Mouse (Mus musculus): Measurements from ENCODE around the gene Hnf1b. TPM values are rescaled to one million over a fixed set of nuclear protein-coding genes. Genes with fewer than 3 reads are reported as not detected.

Gene Hnf1b
- polyA plus RNA-seq, 1 experiment from 2014 or later: not detected

- H3K9ac ChIP-seq (ENCODE audit: low read depth, low read length): no peak overlapping the region
- WGBS: 74% methylated on average over 10 of the region's 10 CpGs
- no peaks in the 10 kb centered on the region for H3K9me3 ChIP-seq (ENCODE audit: control insufficient read depth, low read length)
- DNase-seq (ENCODE audit: low spot score): no peak
- H3K27ac ChIP-seq (replicated peaks; ENCODE audit: low read depth, low read length): no peak overlapping the region
- ATAC-seq (ENCODE audit: low read depth): no peak
- H3K4me1 ChIP-seq (ENCODE audit: control insufficient read depth, insufficient read depth, low read length): no peaks in the 10 kb centered on the region
- H3K27me3 ChIP-seq (replicated peaks; ENCODE audit: control insufficient read depth, insufficient read depth, low read length): no peaks in the 10 kb centered on the region
- H3K4me2 ChIP-seq (ENCODE audit: low read depth, low read length): no peak overlapping the region
- no peaks in the 10 kb centered on the region for H3K36me3 ChIP-seq (ENCODE audit: control insufficient read depth, insufficient read depth, low read length)
- no peak overlapping the region for H3K4me3 ChIP-seq (ENCODE audit: low read depth, low read length)
Observed at GRCm38 (mm10) chr11:83932506-83933106, 82.7 kb downstream of the Hnf1b start.

- no peaks in the 10 kb centered on the region for H3K4me1 ChIP-seq (ENCODE audit: control insufficient read depth, insufficient read depth, low read length)
- ATAC-seq (ENCODE audit: low read depth): no peak
- H3K27ac ChIP-seq (replicated peaks; ENCODE audit: low read depth, low read length): no peak overlapping the region
- H3K9ac ChIP-seq (ENCODE audit: low read depth, low read length): no peak overlapping the region
- no peaks in the 10 kb centered on the region for H3K36me3 ChIP-seq (ENCODE audit: control insufficient read depth, insufficient read depth, low read length)
- WGBS: 87% methylated on average over 4 of the region's 4 CpGs
- DNase-seq (ENCODE audit: low spot score): no peak
- H3K9me3 ChIP-seq (ENCODE audit: control insufficient read depth, low read length): no peaks in the 10 kb centered on the region
- H3K27me3 ChIP-seq (replicated peaks; ENCODE audit: control insufficient read depth, insufficient read depth, low read length): no peaks in the 10 kb centered on the region
- H3K4me2 ChIP-seq (ENCODE audit: low read depth, low read length): no peak overlapping the region
- no peak overlapping the region for H3K4me3 ChIP-seq (ENCODE audit: low read depth, low read length)
Observed at GRCm38 (mm10) chr11:83933376-83933775, 83.5 kb downstream of the Hnf1b start.

GRCm38 (mm10) chr11:83935986-83936665, 86.3 kb downstream of the Hnf1b start:
- Histone ChIP-seq H3K4me2 (ENCODE audit: low read depth, low read length) (no peak overlapping the region), H3K4me3 (ENCODE audit: low read depth, low read length) (no peak overlapping the region), H3K36me3 (ENCODE audit: control insufficient read depth, insufficient read depth, low read length) (no peaks in the 10 kb centered on the region), H3K9me3 (ENCODE audit: control insufficient read depth, low read length) (no peaks in the 10 kb centered on the region), H3K9ac (ENCODE audit: low read depth, low read length) (no peak overlapping the region), H3K27me3 (replicated peaks; ENCODE audit: control insufficient read depth, insufficient read depth, low read length) (no peaks in the 10 kb centered on the region; the same call in 1 of the 2 replicates), H3K4me1 (ENCODE audit: control insufficient read depth, insufficient read depth, low read length) (no peaks in the 10 kb centered on the region), H3K27ac (replicated peaks; ENCODE audit: low read depth, low read length) (no peak overlapping the region)
- ATAC-seq (ENCODE audit: low read depth) (peak; percentile 55; the same call in 1 of the 2 replicates), DNase-seq (ENCODE audit: low spot score) (peak; percentile 82)
- WGBS: 16% methylated on average over 7 of the region's 7 CpGs

- Histone ChIP-seq H3K4me2 (ENCODE audit: low read depth, low read length) (no peak overlapping the region), H3K27me3 (replicated peaks; ENCODE audit: control insufficient read depth, insufficient read depth, low read length) (no peaks in the 10 kb centered on the region; the same call in 1 of the 2 replicates), H3K9ac (ENCODE audit: low read depth, low read length) (no peak overlapping the region), H3K27ac (replicated peaks; ENCODE audit: low read depth, low read length) (no peak overlapping the region), H3K9me3 (ENCODE audit: control insufficient read depth, low read length) (no peaks in the 10 kb centered on the region), H3K36me3 (ENCODE audit: control insufficient read depth, insufficient read depth, low read length) (peaks cover 3% of the 10 kb centered on the region), H3K4me1 (ENCODE audit: control insufficient read depth, insufficient read depth, low read length) (peaks cover 6% of the 10 kb centered on the region; the same call in 1 of the 2 replicates), H3K4me3 (ENCODE audit: low read depth, low read length) (no peak overlapping the region)
- ATAC-seq (ENCODE audit: low read depth) (no peak), DNase-seq (ENCODE audit: low spot score) (no peak)
- 74% methylated on average over 8 of the region's 8 CpGs for WGBS
Observed at GRCm38 (mm10) chr11:83938556-83938955, 88.7 kb downstream of the Hnf1b start.

GRCm38 (mm10) chr11:83941950-83942840, 92.3 kb downstream of the Hnf1b start, which contains the start of gene Ddx52:
Ddx52 (plus strand) TSS chr11:83942062.
- ATAC-seq (ENCODE audit: low read depth): peak; percentile 98
- peak; percentile 97 for DNase-seq (ENCODE audit: low spot score)
- Histone ChIP-seq H3K4me1 (ENCODE audit: control insufficient read depth, insufficient read depth, low read length) (peaks cover 6% of the 10 kb centered on the region; the same call in 1 of the 2 replicates), H3K4me3 (ENCODE audit: low read depth, low read length) (peak within 1 kb of the TSS; percentile 66), H3K27ac (replicated peaks; ENCODE audit: low read depth, low read length) (peak within 1 kb of the TSS; percentile 82), H3K27me3 (replicated peaks; ENCODE audit: control insufficient read depth, insufficient read depth, low read length) (no peaks in the 10 kb centered on the region; the same call in 1 of the 2 replicates), H3K9ac (ENCODE audit: low read depth, low read length) (peak within 1 kb of the TSS; percentile 88), H3K9me3 (ENCODE audit: control insufficient read depth, low read length) (no peaks in the 10 kb centered on the region), H3K4me2 (ENCODE audit: low read depth, low read length) (peak within 1 kb of the TSS; percentile 64), H3K36me3 (ENCODE audit: control insufficient read depth, insufficient read depth, low read length) (peaks cover 40% of the 10 kb centered on the region)
- WGBS: 1% methylated on average over 41 of the region's 49 CpGs

Other genes with a start within 250 kb of the Hnf1b start
- gene Rpl9-ps1, start 204.4 kb upstream of the Hnf1b start, polyA plus RNA-seq (2014; fragmentation: Nextera tagmentation; extraction: Ambion mirVana): not detected in 2 replicates
- 0.93 and 1.7 TPM in 2 replicates for gene Ccl3, start 200.7 kb upstream of the Hnf1b start, polyA plus RNA-seq (2014; fragmentation: Nextera tagmentation; extraction: Ambion mirVana)
- gene Ccl4, start 187.5 kb upstream of the Hnf1b start, polyA plus RNA-seq (2014; fragmentation: Nextera tagmentation; extraction: Ambion mirVana): 0.34 and 1.0 TPM in 2 replicates
- gene Wfdc17, start 146.1 kb upstream of the Hnf1b start, polyA plus RNA-seq (2014; fragmentation: Nextera tagmentation; extraction: Ambion mirVana): 1.3 and 4.9 TPM in 2 replicates
- gene Wfdc18, start 141.0 kb upstream of the Hnf1b start, polyA plus RNA-seq (2014; fragmentation: Nextera tagmentation; extraction: Ambion mirVana): 9.5 and 19.0 TPM in 2 replicates
- gene Wfdc21, start 103.1 kb upstream of the Hnf1b start, polyA plus RNA-seq (2014; fragmentation: Nextera tagmentation; extraction: Ambion mirVana): 1.1 and 1.4 TPM in 2 replicates
- 19.2 and 26.1 TPM in 2 replicates for gene Heatr6, start 96.4 kb upstream of the Hnf1b start, polyA plus RNA-seq (2014; fragmentation: Nextera tagmentation; extraction: Ambion mirVana)
- 29.0 and 33.3 TPM in 2 replicates for gene Ddx52, start 92.0 kb downstream of the Hnf1b start, polyA plus RNA-seq (2014; fragmentation: Nextera tagmentation; extraction: Ambion mirVana)
- 10.1 and 11.8 TPM in 2 replicates for gene Synrg, start 114.4 kb downstream of the Hnf1b start, polyA plus RNA-seq (2014; fragmentation: Nextera tagmentation; extraction: Ambion mirVana)
- gene Dusp14, start 219.2 kb downstream of the Hnf1b start, polyA plus RNA-seq (2014; fragmentation: Nextera tagmentation; extraction: Ambion mirVana): 17.6 and 21.1 TPM in 2 replicates